Mouse (Mus musculus): ENCODE measurements at regions not wholly inside any gene's neighbourhood (a gene's known extent, or its start where the extent isn't known, plus 50 kb on each side); places are given as distances from the start of the nearest gene placed in this dataset.

GRCm38 (mm10) chr8:89141529-89142235 is 97.7 kb upstream of the Sall1 start:
- H3K27me3 ChIP-seq (ENCODE audit: control insufficient read depth, insufficient read depth, low read length): 0 out of 2 replicates have a peak, but pooled peaks cover 4% of the 10 kb centered on the region
- H3K9me3 ChIP-seq (replicated peaks; ENCODE audit: control insufficient read depth, low read length): no peaks in the 10 kb centered on the region
- H3K4me3 ChIP-seq (ENCODE audit: low read depth, low read length): no peak overlapping the region
- DNase-seq (ENCODE audit: low spot score): no peak
- no peak overlapping the region for H3K9ac ChIP-seq (replicated peaks; ENCODE audit: low read depth, low read length)
- no peaks in the 10 kb centered on the region for H3K36me3 ChIP-seq (replicated peaks; ENCODE audit: control insufficient read depth, insufficient read depth, low read length)
- 66% methylated on average over 8 of the region's 8 CpGs for WGBS
- no peak overlapping the region for H3K4me2 ChIP-seq (ENCODE audit: low read depth, low read length)
- no peaks in the 10 kb centered on the region for H3K4me1 ChIP-seq (ENCODE audit: control insufficient read depth, insufficient read depth)
- TF ChIP-seq CTCF (IDR thresholded peaks at IDR 0.05; ENCODE audit: low read depth): no peak
- ATAC-seq (ENCODE audit: insufficient read depth, low read depth): no peak
- no peak overlapping the region for H3K27ac ChIP-seq (ENCODE audit: low read depth)

GRCm38 (mm10) chr8:89139876-89140275 is 95.9 kb upstream of the Sall1 start:
- DNase-seq (ENCODE audit: low spot score) (no peak), ATAC-seq (ENCODE audit: insufficient read depth, low read depth) (no peak)
- H3K4me3 ChIP-seq (ENCODE audit: low read depth, low read length): no peak overlapping the region
- H3K27ac ChIP-seq (ENCODE audit: low read depth): no peak overlapping the region
- no peaks in the 10 kb centered on the region for H3K36me3 ChIP-seq (replicated peaks; ENCODE audit: control insufficient read depth, insufficient read depth, low read length)
- no peak overlapping the region for H3K9ac ChIP-seq (replicated peaks; ENCODE audit: low read depth, low read length)
- no peak for TF ChIP-seq EP300 (IDR thresholded peaks at IDR 0.05; ENCODE audit: low read depth)
- TF ChIP-seq CTCF (IDR thresholded peaks at IDR 0.05; ENCODE audit: low read depth): no peak
- H3K27me3 ChIP-seq (ENCODE audit: control insufficient read depth, insufficient read depth, low read length): 0 out of 2 replicates have a peak, but pooled peaks cover 4% of the 10 kb centered on the region
- H3K9me3 ChIP-seq (replicated peaks; ENCODE audit: control insufficient read depth, low read length): no peaks in the 10 kb centered on the region
- 52% methylated on average over 3 of the region's 3 CpGs for WGBS
- no peak overlapping the region for H3K4me2 ChIP-seq (ENCODE audit: low read depth, low read length)
- H3K4me1 ChIP-seq (ENCODE audit: control insufficient read depth, insufficient read depth): no peaks in the 10 kb centered on the region

- H3K9ac ChIP-seq (replicated peaks; ENCODE audit: low read depth, low read length): no peak overlapping the region
Observed at GRCm38 (mm10) chr8:89138416-89139125, 94.6 kb upstream of the Sall1 start.

GRCm38 (mm10) chr8:89134581-89135484 is 90.9 kb upstream of the Sall1 start:
- H3K4me1 ChIP-seq (ENCODE audit: control insufficient read depth, insufficient read depth): no peaks in the 10 kb centered on the region
- no peak for TF ChIP-seq EP300 (IDR thresholded peaks at IDR 0.05; ENCODE audit: low read depth)
- TF ChIP-seq CTCF (IDR thresholded peaks at IDR 0.05; ENCODE audit: low read depth): no peak
- ATAC-seq (ENCODE audit: insufficient read depth, low read depth) (no peak), DNase-seq (ENCODE audit: low spot score) (no peak)
- H3K9me3 ChIP-seq (replicated peaks; ENCODE audit: control insufficient read depth, low read length): no peaks in the 10 kb centered on the region
- no peak overlapping the region for H3K27ac ChIP-seq (ENCODE audit: low read depth)
- no peak overlapping the region for H3K9ac ChIP-seq (replicated peaks; ENCODE audit: low read depth, low read length)
- no peak overlapping the region for H3K4me3 ChIP-seq (ENCODE audit: low read depth, low read length)
- no peak overlapping the region for H3K4me2 ChIP-seq (ENCODE audit: low read depth, low read length)
- H3K27me3 ChIP-seq (ENCODE audit: control insufficient read depth, insufficient read depth, low read length): no peaks in the 10 kb centered on the region
- no peaks in the 10 kb centered on the region for H3K36me3 ChIP-seq (replicated peaks; ENCODE audit: control insufficient read depth, insufficient read depth, low read length)
- 80% methylated on average over 19 of the region's 19 CpGs for WGBS

More at GRCm38 (mm10) chr8:89138416-89139125, 94.6 kb upstream of the Sall1 start:
- H3K4me1 ChIP-seq (ENCODE audit: control insufficient read depth, insufficient read depth): no peaks in the 10 kb centered on the region
- no peaks in the 10 kb centered on the region for H3K9me3 ChIP-seq (replicated peaks; ENCODE audit: control insufficient read depth, low read length)
- no peak overlapping the region for H3K4me2 ChIP-seq (ENCODE audit: low read depth, low read length)
- no peak for TF ChIP-seq EP300 (IDR thresholded peaks at IDR 0.05; ENCODE audit: low read depth)
- TF ChIP-seq CTCF (IDR thresholded peaks at IDR 0.05; ENCODE audit: low read depth): no peak
- no peak overlapping the region for H3K4me3 ChIP-seq (ENCODE audit: low read depth, low read length)
- WGBS: 80% methylated on average over 8 of the region's 8 CpGs
- H3K36me3 ChIP-seq (replicated peaks; ENCODE audit: control insufficient read depth, insufficient read depth, low read length): no peaks in the 10 kb centered on the region
- no peak overlapping the region for H3K27ac ChIP-seq (ENCODE audit: low read depth)
- ATAC-seq (ENCODE audit: insufficient read depth, low read depth) (no peak), DNase-seq (ENCODE audit: low spot score) (no peak)
- H3K27me3 ChIP-seq (ENCODE audit: control insufficient read depth, insufficient read depth, low read length): 0 out of 2 replicates have a peak, but pooled peaks cover 4% of the 10 kb centered on the region

- no peak overlapping the region for H3K4me2 ChIP-seq (ENCODE audit: low read depth, low read length)
- TF ChIP-seq CTCF (IDR thresholded peaks at IDR 0.05; ENCODE audit: low read depth) (no peak), EP300 (IDR thresholded peaks at IDR 0.05; ENCODE audit: low read depth) (no peak)
- WGBS: 44% methylated on average over 5 of the region's 5 CpGs
Observed at GRCm38 (mm10) chr8:89134058-89134457, 90.1 kb upstream of the Sall1 start.

More at GRCm38 (mm10) chr8:89134058-89134457, 90.1 kb upstream of the Sall1 start:
- Histone ChIP-seq H3K9ac (replicated peaks; ENCODE audit: low read depth, low read length) (no peak overlapping the region), H3K27ac (ENCODE audit: low read depth) (no peak overlapping the region), H3K27me3 (ENCODE audit: control insufficient read depth, insufficient read depth, low read length) (no peaks in the 10 kb centered on the region), H3K4me1 (ENCODE audit: control insufficient read depth, insufficient read depth) (no peaks in the 10 kb centered on the region), H3K9me3 (replicated peaks; ENCODE audit: control insufficient read depth, low read length) (no peaks in the 10 kb centered on the region), H3K4me3 (ENCODE audit: low read depth, low read length) (no peak overlapping the region), H3K36me3 (replicated peaks; ENCODE audit: control insufficient read depth, insufficient read depth, low read length) (no peaks in the 10 kb centered on the region)
- ATAC-seq (ENCODE audit: insufficient read depth, low read depth) (no peak), DNase-seq (ENCODE audit: low spot score) (no peak)

Data from heart, postnatal 0 days (tissue).